Mouse (Mus musculus) heart, postnatal 36 days (tissue): ENCODE data around the gene Elmo2. TPM values are rescaled to one million over a fixed set of nuclear protein-coding genes. Genes with fewer than 3 reads are reported as not detected.
A peak's percentile ranks its signal among the peaks of the same experiment; 100 is the strongest.

Source experiments
- DNase-seq, 2 experiments: peaks; one replicate each; pipeline ENCODE4 v3.0.0; 2021 to 2022
- intact Hi-C: fragments of 180-260 bp; cut with DNase I; formaldehyde crosslinking; loops from one replicate; pipeline ENCODE4 v1.15.1; 2025
- total RNA-seq, 2 experiments: library from RNA; stranded (reverse); gene quantifications; 2 replicates each; pipeline ENCODE4 v1.2.3; 2021

The Elmo2 gene
- total RNA-seq, 2 experiments from 2014 or later = 16.7 to 19.1 TPM

DNA sequence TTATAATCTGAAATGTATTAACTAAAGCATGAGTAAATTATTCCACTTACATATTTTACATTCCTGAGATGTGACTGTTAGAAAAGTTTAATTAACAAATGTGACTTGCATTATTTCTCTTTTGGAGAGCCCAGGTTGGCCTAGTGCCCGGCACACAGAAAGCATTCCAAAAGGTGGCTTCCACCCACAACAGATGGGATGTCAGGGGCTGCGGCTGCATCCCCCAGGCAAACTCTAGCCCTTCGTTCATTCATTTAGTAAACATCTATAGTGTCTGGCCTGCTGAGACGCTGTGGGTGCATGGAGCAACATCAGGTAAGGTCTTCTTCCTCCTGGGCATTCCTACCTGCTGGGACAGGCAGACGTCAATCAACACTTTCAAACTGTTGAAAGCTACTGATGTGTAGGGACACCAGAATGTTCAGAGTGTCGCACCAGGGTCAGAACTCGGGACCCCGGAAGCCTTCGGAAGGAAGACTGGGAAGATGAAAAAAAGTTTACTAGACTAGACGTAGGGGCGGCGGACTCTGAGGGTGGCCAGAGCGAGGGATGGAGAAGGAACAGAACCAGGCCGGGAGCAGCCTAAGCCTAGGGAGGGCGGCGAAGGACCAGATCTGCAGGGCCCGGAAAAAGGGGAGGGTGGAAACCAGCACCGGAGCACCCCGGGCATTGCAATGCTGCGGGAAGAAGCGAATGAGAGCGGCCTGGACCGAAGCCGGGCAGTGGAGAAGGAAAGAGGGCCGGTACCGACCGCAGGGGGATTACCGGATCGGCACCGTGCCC is 567 bp downstream of the Elmo2 start:
- intact Hi-C loops = loop anchor here (2.0 kb wide), 1 partner anchor 37 kb away; no protein-coding TSS in a partner anchor
- no peak for DNase-seq

DNA sequence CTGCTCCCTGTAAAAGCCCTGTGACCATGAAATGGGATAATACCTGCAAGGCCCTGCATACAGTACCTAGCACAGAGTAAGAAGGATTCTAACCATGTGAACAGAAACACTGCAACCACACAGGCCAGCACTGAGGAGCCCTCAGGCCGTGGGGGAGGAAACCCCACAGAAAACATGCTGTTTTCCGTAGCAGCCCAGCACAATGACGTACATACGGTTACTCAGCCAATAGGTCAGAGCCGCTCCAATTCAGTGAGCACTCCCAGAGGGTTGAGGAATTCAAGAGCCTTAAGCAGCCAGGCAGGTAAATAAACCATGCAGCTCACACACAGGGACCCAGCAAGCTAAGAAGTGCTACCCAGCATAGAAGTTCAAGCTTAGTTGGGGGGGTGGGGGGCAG is 2.4 kb downstream of the Elmo2 start:
- intact Hi-C loops = no loop called here
- DNase-seq = no peak

DNA sequence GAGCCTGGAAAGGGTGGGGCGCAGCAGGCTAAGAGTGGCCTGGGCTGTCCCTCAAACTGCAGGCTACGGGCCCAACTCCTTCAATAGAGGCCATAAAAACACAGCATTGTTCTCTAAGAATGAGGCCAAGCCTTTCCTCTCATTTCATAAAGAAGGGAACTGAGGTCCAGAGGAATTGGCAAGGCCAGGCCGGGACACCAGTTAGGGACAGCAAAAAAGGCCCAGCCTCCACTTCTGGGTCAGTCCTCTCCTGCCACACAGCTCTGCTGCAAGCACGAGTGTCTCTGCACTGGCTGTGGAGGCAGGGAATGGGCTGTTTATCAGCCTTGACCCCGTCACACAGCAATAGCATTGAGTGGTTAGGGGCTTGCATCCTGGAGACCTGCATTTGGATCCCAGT is 2.8 kb downstream of the Elmo2 start:
- no peak for DNase-seq
- intact Hi-C loops = no loop called here

DNA sequence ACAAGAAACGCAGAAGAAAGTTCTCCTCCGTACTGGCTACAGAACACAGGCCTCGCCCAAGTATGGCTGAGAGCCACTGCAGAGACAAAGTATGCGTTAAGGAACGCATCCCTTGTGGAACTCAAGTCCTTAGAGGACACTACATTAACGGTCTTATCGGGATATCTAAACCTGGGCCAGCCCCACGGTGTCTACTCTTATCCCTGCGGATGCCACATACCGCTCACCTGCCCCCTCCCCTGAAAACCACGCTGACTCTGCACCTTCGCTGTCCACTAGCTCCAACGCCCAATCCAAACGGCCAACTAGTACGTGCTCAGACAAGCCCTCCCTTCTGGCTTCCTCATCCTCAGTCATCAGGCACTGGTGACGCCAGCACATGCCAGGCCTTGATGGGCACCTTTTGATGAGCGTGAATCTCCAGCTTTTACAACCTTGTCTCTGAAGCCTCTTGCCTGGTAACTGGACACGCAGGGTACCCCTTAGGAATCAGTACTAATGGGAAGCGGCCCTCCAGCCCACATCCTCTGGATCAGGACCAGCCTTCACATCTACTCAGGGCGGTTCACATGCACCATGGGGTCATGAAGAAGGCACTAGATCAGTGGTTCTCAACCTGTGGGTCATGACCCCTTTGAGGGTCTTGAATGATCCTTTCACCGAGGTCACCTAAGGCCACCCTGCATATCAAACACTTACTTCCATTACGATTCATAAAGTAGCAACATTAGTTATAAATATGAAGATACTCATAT is 4.1 kb downstream of the Elmo2 start:
- intact Hi-C loops = no loop called here
- DNase-seq = no peak

DNA sequence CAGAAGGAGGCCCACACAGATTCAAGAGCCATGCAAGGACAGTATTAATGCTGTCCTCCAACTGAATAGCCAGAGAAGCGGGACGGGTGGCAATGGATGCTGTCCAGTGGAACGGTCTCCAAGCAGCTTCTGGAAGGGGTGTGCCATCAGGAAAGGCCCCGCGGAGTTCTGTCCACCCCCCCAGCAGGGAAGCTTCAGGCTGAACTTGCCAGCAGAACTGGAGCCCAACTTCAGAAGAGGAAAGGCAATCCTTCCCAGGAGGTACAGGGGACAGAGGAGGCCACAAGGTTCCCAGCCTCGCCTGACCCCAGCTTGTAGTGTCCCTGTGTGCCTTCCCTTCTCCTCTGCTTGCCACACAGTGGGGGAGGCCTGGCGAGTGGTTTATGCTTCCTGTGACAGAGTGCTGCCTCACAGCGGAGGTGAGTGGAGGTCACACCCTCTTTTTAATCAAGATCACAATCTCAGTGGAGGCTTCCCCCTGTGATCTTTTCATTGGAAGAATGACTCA is 4.8 kb downstream of the Elmo2 start:
- intact Hi-C loops = no loop called here
- DNase-seq = no peak

DNA sequence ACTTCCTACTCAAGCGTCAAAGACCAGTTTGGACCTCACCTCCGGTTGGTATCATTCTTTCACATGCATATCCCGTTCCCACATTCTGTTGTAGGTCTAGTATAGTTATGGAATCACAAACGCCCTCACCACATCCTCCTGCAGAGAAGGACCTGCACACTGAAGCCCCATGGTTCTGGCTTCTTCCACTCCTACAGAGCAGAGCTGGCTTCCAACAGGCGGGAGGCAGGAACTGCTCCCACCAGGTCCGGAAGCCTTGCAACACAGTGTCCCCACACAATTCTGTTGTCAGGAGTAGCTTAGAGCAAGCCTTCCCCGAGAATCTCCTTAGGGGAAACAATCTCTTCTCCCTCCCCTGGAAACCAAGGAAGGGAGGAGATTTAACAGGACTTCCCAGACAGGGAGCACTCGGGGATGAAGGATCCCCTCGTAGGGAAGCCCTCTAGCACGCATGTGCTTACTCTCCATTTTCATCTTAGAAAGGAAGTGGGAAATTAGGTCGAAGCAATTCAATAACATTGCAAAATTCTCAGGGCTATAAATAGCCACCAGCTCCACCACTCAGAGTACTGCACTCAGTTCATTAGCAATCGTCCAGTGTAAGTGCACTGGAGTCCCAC is 5.6 kb downstream of the Elmo2 start:
- intact Hi-C loops = no loop called here
- peak; percentile 50 to 68 for DNase-seq

DNA sequence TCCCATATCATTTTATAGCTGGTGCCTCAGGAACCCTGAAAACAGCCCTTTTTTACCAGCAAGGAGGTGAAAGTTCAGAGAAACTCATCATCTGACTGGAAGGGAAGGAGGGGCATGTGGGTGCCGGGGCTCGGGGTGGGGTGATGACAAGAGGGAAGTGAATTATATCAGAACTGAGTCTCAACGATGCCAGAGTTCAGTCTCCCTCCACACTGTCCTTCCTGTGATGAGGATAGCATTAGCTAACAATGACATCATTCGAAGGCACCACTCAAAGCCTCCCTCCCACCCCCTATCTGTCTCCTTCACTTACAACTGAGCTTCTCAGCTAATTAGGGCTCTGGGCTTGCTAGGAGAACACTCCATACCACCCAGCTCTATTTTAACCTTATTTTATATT is 6.8 kb downstream of the Elmo2 start:
- intact Hi-C loops = no loop called here
- DNase-seq = no peak

DNA sequence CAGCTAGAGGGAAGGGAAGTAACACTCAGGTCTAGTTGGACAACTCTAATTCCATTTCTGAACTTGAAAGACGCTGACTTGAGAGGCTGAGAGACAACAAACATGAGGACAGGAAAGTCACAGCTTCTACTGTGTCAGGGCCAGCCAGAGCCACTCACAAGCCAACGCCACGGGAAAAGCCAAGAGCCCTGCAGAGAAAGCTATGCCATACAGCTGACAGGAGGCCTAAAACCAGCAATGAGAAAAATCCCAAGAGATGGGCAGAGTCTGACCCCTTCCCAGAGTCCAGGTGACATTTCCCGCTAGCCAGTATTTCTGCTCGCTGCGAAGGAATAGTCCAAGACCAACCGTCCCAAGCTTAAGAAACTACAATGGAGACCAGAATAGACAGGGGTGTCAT is 7.3 kb downstream of the Elmo2 start:
- intact Hi-C loops = no loop called here
- DNase-seq = no peak

DNA sequence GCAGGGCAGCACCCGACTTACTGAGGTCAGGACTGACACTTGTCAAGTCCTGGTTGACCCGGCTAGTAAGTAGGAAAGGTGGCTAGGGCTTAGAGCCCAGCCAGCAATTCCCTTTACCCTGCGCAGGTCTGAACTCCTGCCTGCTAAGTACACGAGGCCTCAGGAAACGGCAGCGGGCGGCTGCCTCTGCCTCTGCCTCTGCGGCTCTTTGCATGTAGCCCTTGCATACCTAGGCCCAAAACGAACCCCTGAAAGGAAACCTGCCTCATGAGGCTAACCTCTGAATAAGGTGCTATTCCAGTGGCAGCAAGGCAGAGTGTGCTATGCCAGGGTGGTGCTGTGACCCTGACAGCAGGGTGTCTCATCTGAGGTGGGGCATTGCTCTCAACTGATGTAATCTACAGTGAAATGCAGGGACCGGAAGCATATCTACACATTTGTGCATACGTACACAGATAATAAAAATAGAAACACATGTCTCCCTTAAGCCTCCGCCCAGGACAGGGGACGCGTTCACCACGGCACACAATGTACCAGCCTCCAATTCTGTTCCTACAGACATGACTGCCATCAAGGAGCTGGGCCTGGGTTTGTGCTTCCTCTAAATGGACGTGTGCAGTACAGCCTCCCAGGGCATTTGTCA is 8.5 kb downstream of the Elmo2 start:
- intact Hi-C loops = no loop called here
- no peak for DNase-seq

DNA sequence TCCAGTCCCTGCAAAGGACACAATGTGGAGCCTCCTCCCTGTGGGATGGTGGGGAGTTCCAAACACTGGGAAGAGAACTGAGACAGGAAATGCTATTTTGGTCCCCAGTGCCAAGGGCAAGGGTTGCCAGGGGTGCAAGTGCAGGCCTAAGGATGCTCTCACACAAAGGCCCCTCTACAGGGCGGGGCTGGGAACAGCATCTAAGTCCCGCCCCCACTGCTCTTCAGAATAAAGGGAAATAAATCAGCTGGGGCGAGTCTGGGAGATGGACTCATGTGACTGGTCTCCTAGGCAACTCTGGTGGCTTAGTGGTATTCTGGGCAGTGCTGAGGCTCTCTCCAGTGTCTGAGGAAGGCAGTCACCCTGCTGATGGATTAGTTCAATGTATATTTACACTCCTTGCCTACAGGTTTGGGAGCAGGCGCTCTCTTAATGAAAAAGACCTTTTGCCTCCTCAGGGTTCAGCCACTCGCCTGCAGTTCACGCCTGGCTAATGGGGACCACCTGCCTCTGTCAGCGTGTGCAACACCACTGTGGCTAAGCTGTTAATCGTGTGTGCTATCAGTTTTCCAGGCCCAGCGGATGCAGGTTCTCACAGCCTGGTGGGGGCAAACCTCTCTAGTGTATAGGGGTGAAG is 9.3 kb downstream of the Elmo2 start:
- intact Hi-C loops = no loop called here
- peak; percentile 42 to 59 for DNase-seq

DNA sequence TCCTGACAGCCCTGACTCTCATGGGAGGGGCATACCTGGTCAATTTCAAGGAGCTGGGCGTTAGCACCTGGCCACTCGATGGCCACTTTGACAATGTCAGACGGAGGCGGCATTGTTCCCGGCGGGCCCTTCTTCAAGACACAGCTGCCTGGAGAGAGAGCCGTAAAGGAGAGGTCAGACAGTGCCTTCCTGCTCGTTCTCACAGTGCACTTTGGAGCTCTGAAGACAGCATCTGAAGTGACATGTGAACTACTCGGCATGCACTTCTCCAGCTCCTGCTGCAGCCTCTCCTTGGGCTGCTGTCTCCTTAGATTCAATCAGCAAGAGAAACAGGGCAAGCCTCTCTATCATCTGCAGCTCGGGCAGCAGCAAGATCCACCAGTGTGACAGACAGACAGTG is 10.1 kb downstream of the Elmo2 start:
- DNase-seq = no peak
- intact Hi-C loops = no loop called here

DNA sequence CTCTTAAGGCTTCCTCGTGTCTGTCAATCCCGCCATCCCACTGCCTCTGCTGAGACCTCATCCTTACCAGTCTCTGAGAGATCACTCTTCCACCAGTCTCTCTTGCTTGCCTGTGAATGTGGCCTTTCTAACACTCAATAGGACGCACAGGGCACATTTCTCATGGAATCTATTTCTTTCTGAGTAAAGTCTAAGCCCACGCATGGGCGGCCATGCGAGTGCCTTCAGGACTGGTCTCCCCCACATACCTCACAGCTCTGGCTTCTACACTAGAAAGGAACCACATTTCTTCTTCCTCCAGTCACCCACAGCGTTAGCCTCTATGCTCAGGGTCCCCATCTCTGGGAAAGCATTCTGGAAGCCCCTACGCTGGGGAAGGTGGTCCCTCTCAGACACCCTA is 12.1 kb downstream of the Elmo2 start:
- intact Hi-C loops = no loop called here

DNA sequence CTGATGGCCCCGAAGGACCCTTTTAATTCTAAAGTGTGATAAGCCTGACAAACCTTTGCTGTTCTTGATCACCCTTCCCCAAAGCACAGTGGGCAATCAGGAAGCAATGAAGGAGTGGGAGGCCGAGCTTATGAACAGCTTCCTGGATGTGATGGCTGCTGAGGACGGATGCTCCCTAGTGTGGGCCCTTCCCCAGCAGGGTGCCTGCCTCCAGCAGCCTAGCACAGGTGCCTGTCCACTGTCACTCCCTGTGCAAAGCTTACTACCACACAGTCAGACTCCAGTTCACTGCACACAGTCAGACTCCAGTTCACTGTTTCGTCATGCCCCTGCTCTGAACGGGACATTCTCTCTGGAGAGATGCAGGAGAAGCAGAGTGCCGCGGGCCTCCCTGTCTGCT is 13.9 kb downstream of the Elmo2 start:
- no peak for DNase-seq
- intact Hi-C loops = no loop called here

More for the DNA sequence above, 12.1 kb downstream of the Elmo2 start:
- no peak for DNase-seq

DNA sequence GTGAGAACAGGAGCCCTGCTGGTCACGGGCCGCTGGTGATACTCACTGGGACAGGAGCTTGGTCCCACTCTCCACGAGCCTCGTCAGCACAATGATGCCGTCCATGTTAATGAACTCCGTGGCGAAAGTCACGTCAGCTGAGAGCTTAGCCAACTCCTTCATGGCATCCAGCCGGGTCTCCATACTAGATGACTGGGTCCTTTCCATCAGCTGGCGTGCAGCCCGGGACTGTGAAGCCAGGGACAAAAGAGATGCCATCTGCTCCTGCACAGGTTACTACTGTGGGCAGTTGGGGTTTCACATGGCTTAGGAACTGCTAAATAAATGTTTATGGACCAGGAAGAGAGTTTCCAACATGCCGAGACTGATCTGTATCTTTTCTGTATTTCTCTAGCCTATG is 14.7 kb downstream of the Elmo2 start:
- no peak for DNase-seq
- intact Hi-C loops = no loop called here

DNA sequence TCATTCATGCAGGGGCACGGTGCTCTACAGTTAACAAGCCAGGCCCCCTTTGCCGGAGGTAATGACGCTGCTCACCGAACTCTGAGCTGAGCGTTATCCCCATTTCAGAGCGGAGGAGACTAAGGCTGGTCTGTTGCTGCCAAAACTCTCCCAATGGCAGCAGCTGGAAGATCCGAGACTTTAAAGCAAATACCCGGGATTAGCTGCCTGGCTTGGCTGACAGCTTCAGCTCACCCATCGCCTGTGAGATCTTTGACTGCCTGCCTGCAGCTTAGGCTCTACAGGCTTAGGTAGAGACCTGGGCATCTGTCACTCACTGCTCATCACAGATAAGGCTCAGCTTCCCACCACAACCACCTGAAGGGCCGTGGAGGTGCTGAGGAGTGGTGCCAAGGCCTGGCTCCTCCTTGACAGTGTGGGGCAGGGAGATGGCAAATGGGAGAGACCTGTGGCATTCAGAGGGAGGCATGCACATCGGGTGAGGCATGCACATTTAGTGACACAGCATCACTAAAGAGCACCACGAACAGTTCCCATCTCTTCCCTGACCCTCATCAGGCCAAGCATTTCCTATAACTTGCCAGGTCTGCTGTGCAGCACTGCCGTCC is 15.4 kb downstream of the Elmo2 start:
- intact Hi-C loops = no loop called here
- no peak for DNase-seq

DNA sequence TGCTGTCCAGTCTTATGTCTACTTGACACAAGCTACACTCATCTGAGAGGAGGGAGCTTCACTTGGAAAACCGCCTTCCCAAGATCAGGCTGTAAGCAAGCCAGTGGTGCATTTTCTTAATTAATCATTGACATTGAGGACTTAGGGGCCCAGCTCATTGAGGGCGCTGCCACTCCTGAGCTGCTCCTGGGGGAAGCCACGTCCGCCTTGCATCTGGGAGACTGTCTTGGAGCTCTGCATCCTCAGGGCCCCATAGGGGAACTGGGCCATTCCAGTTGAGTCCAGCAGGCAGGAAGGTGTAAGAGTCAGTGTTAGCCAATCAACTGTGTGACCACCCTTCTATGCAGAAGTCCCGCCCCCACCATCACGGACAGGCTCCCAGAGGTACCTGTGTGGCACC is 18.5 kb downstream of the Elmo2 start:
- intact Hi-C loops = no loop called here
- no peak for DNase-seq

DNA sequence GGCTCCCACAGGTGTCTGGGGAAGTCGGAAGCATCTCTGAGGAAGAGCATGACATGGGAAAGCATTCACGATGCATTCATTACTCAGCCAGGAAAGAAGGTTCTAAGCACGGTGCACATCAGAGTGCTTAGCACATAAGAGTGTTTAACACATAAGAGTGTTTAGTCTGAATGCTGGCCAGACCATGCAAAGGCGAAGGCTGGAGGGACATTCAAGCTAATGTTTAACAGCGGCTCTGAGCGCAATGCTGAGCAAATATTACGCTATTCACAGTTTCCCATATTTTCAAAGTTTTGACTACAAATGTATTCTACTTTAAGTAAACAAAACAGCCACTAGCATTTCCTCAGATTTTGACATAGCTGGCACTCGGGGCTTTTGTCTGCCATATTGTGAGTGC is 20.8 kb downstream of the Elmo2 start:
- intact Hi-C loops = no loop called here
- DNase-seq = no peak

DNA sequence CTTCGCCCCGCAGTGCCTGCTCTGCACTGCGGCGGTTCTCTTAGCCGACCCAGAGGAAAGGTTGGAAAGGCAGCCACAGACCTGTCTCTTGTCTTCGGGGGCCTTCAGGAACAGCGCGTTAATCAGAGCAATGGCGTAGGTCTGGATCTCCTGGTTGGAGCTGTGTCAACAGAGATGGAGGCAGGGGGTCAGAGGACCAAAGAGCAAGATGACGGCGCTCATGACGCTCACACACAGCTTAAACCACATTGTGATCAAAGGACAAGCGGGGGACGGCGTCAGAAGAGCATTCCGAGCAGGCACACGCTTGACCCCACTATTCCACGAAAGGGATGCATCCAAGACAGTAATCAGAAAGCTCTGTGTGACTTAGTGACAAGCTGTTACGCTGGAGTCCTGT is 21.5 kb downstream of the Elmo2 start:
- intact Hi-C loops = no loop called here
- DNase-seq = no peak

DNA sequence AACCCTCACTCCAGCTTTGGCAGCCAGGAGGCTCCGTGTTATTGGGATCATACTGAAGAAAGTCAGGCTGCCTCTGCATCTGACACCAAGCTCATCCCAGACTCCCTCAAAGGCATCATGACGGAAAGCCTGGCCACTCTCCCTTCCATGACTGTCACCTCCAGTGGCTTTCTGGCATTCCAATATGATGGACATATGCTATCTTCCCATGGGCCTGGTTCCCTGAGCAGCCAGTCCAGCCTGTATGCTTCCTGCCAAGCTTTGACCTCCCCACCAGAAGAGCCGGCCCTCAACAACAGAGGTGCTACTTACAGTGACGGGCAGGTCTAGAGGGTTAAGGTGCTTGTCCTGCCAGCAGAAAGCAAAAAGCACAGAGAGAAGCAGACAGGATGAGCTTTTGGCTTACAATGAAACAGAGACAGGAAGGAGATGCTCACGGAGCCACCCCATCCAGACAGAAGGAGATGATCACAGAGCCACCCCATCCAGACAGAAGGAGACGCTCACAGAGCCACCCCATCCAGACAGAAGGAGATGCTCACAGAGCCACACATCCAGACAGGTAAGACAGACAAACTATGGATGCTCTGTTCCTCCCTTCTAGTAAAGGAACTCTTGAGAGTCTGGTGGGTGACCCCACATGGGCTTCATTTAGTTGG is 22.8 kb downstream of the Elmo2 start:
- intact Hi-C loops = no loop called here

DNA sequence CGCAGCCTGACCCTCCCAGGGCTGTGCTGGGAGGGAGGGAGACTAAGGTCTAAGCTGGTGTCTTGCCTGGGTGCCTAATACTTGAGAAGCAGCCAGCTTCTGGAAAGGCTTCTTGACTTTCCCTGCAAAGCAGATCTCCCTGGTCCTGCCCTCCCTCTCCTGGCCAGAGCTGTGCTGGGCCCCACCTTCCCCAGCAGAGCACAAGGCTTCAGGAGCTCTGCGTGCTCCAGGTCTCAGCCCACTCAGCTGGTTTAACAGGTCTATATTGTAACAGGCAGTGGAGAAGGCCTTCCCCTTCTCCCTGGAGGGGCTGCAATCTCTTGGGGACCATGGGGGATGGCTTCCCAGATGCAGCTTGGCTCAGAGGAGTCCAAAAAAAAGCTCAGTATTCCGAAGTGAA is 24.9 kb downstream of the Elmo2 start:
- DNase-seq = no peak
- intact Hi-C loops = no loop called here

More for the DNA sequence above, 22.8 kb downstream of the Elmo2 start:
- DNase-seq = no peak
